ENCODE assay signal across 8 mouse cellular contexts in the genomic region with DNA sequence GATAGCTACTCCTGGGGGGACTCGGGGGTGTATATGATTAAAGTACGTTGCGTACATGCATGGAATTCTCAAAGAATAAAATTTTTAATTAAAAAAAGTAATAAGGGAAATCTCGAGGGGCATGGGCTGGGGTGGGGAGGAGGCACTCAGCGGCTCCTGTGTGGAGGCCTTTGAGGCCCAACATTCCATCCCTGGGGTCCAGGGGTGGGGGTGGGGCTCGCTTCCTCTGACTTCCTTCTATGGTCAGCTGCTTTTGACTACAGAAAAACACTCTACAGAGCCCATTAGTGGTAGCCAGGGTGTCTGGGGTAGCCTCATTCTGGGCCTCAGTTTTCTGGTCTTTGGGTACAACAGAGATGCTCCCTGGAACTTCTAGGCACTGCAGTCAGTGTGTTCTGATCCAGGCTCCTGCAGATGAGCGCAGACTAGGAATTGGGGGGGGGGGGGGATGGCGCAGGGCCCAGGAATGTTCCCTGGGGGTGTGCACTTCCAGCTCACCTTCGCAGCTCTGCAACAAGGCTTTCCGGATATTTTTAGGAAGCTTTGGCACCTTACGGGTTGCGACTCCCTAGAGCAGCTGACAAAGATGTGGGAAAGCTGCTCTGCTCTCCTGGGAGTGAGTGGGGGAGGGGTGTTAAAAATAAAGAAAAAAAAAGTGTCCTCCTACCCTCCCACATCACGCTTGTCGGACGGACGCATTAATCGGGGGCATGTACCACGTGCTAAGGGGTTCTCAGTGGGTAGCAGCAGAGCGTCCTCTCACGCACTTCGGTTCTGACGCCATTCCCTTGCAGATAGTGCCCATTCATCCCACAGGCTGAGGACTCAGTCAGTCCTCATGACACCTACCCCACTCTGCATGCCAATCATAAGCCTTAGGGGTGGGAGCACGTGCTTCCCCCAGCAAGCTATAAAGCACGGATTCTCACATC.
A peak's percentile ranks its signal among the peaks of the same experiment; 100 is the strongest.
DNase-seq lines count a peak whose midpoint lies in the region; ATAC-seq lines count a peak whose summit lies in the region.
"Had no signal": no experiment of that assay in that cellular context is flagged by ENCODE, and none has a peak within 500 bp of the region (broad histone marks: within the 10 kb centered on the region; RNA-seq: fewer than 3 reads in every experiment).

No protein-coding gene starts in this region.

- H3K4me2 ChIP-seq in hindbrain, embryonic 12.5 days (replicated peaks): no peak overlapping the region
- H3K4me2 ChIP-seq in hindbrain, embryonic 16.5 days (ENCODE audit: low read length): peak overlapping the region; percentile 46

- peaks cover 20% of the 10 kb centered on the region for H3K4me1 ChIP-seq in hindbrain, embryonic 10.5 days (replicated peaks)
- peaks cover 9% of the 10 kb centered on the region for H3K4me1 ChIP-seq in hindbrain, embryonic 12.5 days
- peaks cover 5% of the 10 kb centered on the region for H3K4me1 ChIP-seq in hindbrain, embryonic 16.5 days (ENCODE audit: control insufficient read depth, insufficient read depth, low read depth, low read length)

- peak; percentile 31 for DNase-seq in hindbrain, embryonic 10.5 days (ENCODE audit: low spot score)
- DNase-seq in right cerebral cortex, adult 2 months (ENCODE audit: low spot score in 2 of 2): peak; percentile 41 to 51
- DNase-seq in right cerebral cortex, postnatal 4 days: no peak
- DNase-seq in telencephalon, adult 2 months (ENCODE audit: low read depth, low spot score): peak; percentile 77
- no peak for DNase-seq in cerebellum, postnatal 36 days

- no peaks in the 10 kb centered on the region for H3K27me3 ChIP-seq in hindbrain, embryonic 10.5 days (ENCODE audit: insufficient read depth, poor library complexity, severe bottlenecking)
- no peaks in the 10 kb centered on the region for H3K27me3 ChIP-seq in hindbrain, embryonic 12.5 days
- H3K27me3 ChIP-seq in hindbrain, embryonic 16.5 days (replicated peaks; ENCODE audit: control insufficient read depth, insufficient read depth, low read length): no peaks in the 10 kb centered on the region

- no peaks in the 10 kb centered on the region for H3K36me3 ChIP-seq in hindbrain, embryonic 10.5 days
- no peaks in the 10 kb centered on the region for H3K36me3 ChIP-seq in hindbrain, embryonic 12.5 days
- no peaks in the 10 kb centered on the region for H3K36me3 ChIP-seq in hindbrain, embryonic 16.5 days (ENCODE audit: control insufficient read depth, insufficient read depth, low read length)

- no peak overlapping the region for H3K9ac ChIP-seq in hindbrain, embryonic 12.5 days
- H3K9ac ChIP-seq in hindbrain, embryonic 16.5 days (ENCODE audit: low read depth, low read length): no peak overlapping the region

- no peak for ATAC-seq in hindbrain, embryonic 12.5 days (ENCODE audit: low FRiP score)
- peak; percentile 67; the same call in 1 of the 2 replicates for ATAC-seq in hindbrain, embryonic 16.5 days

- no peak overlapping the region for H3K4me3 ChIP-seq in hindbrain, embryonic 10.5 days
- H3K4me3 ChIP-seq in hindbrain, embryonic 12.5 days: no peak overlapping the region
- no peak overlapping the region for H3K4me3 ChIP-seq in hindbrain, embryonic 16.5 days (ENCODE audit: low read length)
- H3K4me3 ChIP-seq: megakaryocyte, embryonic 14.5 days had no signal

- 55% methylated on average over 24 of the region's 24 CpGs for WGBS in hindbrain, embryonic 10.5 days
- WGBS in hindbrain, embryonic 12.5 days: 52% methylated on average over 24 of the region's 24 CpGs
- 45% methylated on average over 24 of the region's 24 CpGs for WGBS in hindbrain, embryonic 16.5 days

- no peaks in the 10 kb centered on the region for H3K9me3 ChIP-seq in hindbrain, embryonic 10.5 days
- H3K9me3 ChIP-seq in hindbrain, embryonic 12.5 days (replicated peaks): no peaks in the 10 kb centered on the region
- H3K9me3 ChIP-seq in hindbrain, embryonic 16.5 days (ENCODE audit: control insufficient read depth, low read length): no peaks in the 10 kb centered on the region

- peak overlapping the region; percentile 29; the same call in 1 of the 2 replicates for H3K27ac ChIP-seq in hindbrain, embryonic 10.5 days
- H3K27ac ChIP-seq in hindbrain, embryonic 12.5 days: no peak overlapping the region
- H3K27ac ChIP-seq in hindbrain, embryonic 16.5 days (ENCODE audit: low read depth, low read length): no peak overlapping the region

Comparison
In these comparisons a context has a peak if more than half of its experiments do, and no peak if none do; other contexts are left out.
1. DNase-seq: peak in hindbrain, embryonic 10.5 days (single experiment), right cerebral cortex, adult 2 months (2 of 2) and telencephalon, adult 2 months (single experiment); none in right cerebral cortex, postnatal 4 days (single experiment) and cerebellum, postnatal 36 days (0 of 2).